Mouse (Mus musculus) thymus, adult 2 months (tissue): ENCODE data around the gene Cdc42ep2.

Source experiments
- CTCF ChIP-seq: fragments of 200-500 bp; IDR thresholded peaks from 2 replicates; pipeline ENCODE4 v1.5.1; 2012; ENCODE audit warnings: mild to moderate bottlenecking, control low read depth, low read length, moderate library complexity, borderline replicate concordance; ENCODE audit not compliant: control insufficient read depth, poor library complexity, insufficient read depth; ENCODE audit errors: extremely low read depth
- POLR2A ChIP-seq: fragments of 200-500 bp; IDR thresholded peaks from 2 replicates; pipeline ENCODE4 v1.6.1; 2012; ENCODE audit warnings: mild to moderate bottlenecking, low read length, control low read depth, moderate library complexity; ENCODE audit not compliant: control insufficient read depth, poor library complexity, insufficient read depth; ENCODE audit errors: extremely low read depth

- TF ChIP-seq CTCF: peak; percentile 11; the same call in 1 of the 2 replicates
- TF ChIP-seq POLR2A: no peak
Measured at GRCm38 (mm10) chr19:5872931-5873556, 51.6 kb downstream of the Cdc42ep2 start.
